Mouse (Mus musculus) layer of hippocampus, postnatal 36 days (tissue): ENCODE data around the gene Primpol. TPM values are rescaled to one million over a fixed set of nuclear protein-coding genes. Genes with fewer than 3 reads are reported as not detected.

Source experiments
- DNase-seq, 2 experiments: peaks; one replicate each; pipeline ENCODE4 v3.0.0; 2022
- total RNA-seq, 2 experiments: library from RNA; stranded (reverse); gene quantifications; 2 replicates each; pipeline ENCODE4 v1.2.3; 2021

The Primpol gene
- total RNA-seq, 2 experiments from 2014 or later: 4.2 to 4.8 TPM

DNA sequence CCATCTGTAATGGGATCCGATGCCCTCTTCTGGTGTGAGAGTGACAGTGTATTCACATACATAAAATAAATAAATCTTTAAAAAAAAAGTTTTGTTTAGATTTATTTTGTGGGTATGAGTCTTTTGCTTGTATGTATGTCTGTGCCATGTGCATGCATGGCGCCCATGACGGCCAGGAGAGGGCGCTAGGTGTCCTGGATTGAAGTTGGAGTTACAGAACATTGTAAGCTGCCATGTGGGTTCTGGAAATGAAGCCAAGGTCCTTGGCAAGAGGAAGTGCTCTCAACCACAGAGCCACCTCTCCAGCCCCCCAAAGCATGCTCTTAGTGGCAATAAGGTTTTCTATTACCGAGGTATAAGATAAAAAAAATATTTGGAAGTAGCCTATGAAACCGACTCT is 57.6 kb downstream of the Primpol start:
- no peak for DNase-seq

DNA sequence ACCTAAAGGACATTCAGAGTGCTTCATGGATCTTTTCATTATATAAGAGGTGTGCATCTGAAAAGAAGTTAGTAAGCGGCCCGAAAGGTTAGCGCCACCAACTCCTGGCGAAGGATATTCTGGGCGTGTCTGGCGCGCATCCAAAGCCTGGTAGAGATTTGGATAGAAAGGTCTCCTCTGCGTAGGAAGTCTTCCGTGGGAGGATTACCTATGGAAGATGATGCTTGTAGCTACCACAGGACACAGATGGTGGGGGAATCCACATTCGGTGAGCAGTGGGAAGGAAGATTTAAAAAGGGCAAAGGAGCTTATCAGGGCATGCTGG is 64.6 kb downstream of the Primpol start:
- no peak for DNase-seq

DNA sequence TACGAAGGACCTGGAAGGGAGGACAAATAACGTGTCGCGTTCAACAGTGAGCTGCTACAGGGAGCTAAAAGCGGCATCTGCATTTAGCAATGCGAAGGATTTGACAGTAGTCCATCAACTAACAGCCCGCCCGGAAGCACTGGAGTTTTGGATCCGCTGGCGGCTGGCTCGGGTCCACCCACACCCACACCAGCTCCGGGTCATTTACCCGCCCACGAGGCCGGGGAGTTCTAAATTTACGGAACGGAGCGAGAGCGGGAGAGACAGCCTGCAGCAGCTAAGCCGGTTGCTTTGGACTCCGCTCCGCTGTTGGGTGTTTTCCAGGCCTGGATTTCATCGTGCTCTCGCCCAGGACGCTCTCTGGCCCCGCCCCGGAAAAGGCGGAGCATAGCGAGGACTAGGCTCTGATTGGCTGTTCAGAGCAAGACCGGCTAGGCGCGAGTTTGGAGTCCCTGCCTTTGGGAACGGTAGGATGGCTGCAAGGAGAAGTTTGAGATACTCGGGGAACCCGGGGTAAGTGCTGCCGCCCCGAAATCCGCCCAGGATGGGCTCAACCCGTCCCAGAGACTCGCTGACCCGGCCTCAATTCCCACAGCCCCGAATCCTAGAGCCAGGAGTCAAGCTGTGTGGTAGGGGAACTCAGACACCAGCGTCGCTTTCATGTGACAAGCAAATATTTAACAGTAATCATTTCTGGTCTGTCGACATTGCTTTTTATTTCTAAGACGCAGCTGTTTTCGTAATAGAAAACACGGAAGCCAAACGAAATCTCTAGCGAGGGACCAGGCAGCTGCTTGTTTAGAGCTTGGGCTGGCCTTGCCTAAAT is 65.2 kb downstream of the Primpol start, which contains the start of gene Cenpu:
Gene Cenpu, plus strand, starts transcription at position 414 of the 826 bp plus-strand sequence.
- DNase-seq: peak; percentile 100

DNA sequence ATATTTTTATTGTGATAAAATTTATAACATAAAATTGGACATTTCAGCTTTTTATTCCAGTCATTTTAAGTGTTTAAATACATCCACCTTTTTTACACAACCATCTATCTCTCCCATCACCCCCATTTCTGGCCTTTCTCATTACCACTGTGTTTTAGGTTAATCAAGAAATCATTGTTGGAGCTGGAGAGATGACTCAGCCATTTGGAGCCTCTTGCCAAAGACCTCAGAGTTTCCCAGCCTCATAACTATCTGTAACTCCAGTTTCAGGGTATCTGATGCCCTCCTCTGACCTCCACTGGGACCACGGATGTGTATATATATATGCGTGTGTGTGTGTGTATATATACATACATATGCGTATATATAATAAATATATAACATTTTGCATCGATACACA is 66.0 kb downstream of the Primpol start:
- DNase-seq: no peak

DNA sequence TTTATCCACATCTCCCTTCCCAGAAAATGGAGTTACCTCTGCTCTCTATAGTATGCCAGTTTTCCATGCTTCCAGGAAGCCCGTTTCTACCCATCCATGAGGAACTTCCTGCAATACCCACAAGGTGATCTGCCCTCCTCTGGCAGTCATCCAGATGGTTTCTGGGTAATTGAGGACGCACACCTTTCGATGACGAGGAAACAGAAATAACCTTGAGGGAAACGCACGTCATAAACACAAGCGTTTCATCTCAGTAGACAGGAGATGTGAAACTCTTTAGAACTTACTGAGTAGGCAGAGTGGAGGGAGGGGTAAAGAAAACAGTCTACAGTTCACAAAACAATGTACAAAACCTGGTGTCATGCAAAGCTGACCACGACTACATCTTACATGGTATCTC is 67.0 kb downstream of the Primpol start:
- DNase-seq: no peak

- no peak for DNase-seq
Observed at GRCm38 (mm10) chr8:46547245-46547644, 69.8 kb downstream of the Primpol start.

DNA sequence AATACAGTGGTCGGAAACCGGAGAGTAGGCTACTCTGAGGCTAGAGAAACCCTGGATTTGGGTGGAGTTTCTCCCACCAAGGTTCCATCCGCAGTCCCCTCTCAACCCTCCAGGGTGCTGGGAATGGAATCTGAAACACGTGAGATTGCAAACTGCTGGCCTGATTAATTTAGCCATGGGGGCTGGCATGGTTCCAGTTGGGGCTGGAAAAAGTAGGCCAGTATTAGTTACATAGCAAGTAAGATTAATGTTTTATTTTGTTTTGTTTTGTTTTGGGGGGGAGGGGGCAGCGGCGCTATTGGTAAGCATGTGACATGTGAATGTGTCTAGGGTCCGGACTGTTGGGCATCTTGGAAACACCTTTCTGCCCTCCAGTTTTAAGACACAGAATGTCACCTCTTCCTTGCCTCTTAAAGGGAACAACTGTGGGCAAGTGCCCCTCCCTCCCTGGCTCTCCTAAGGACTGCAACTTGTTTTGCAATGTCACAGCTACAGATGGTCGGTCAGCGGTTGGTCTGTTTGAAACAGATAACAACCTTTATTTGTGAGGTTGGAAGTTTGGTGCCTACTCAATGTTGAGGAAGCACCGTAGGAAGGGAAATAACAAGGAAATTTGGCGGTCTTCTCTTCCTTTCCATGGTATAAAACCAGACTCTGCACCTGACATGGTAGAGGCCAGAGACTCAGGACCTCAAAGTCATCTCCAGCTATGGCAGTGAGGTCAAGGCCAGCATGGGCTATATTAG is 70.4 kb downstream of the Primpol start:
- no peak for DNase-seq

DNA sequence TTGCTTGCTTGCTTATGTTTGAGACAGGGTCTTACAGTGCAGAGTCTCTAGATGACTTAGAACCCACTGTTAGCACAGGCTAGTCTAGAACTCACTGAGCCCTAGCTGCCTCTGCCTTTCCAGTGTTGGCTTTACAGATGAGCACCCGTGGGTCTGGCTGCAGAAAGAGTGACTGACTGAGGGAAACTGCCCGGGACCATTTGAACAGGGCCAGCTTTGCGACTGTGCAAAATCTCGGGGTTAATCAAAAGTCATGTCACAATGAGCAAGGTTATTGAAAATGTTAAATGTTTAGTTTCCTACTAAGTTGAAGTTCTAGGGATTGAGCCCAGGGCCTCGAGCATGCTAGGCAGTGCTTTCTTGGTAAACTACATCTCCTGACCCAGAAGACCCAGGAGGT is 71.2 kb downstream of the Primpol start:
- no peak for DNase-seq

- no peak for DNase-seq
Observed at GRCm38 (mm10) chr8:46543662-46544061, 73.3 kb downstream of the Primpol start.

DNA sequence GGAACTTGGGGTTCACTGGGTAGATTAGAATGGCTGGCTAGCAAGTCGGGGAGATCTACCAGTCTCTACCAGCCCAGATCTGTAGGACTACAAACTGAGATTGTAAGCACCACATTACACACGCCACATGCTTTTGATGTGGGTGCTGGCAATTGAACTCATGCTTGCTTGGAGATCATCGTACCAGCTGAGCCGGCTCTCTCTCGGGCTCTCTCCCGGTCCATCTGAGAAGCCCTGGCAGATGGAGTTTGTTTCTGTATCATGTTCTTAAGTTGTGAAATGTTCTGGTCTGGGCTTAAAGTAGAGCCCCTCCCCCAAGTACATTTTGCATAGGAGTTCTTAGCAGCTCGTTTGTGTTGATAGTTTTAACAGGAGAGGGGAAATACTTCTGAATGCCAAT is 73.8 kb downstream of the Primpol start:
- DNase-seq: no peak

GRCm38 (mm10) chr8:46539701-46540100 is 77.3 kb downstream of the Primpol start:
- DNase-seq: no peak

- no peak for DNase-seq
Observed at GRCm38 (mm10) chr8:46533926-46534325, 83.1 kb downstream of the Primpol start.

GRCm38 (mm10) chr8:46530541-46530940 is 86.5 kb downstream of the Primpol start:
- DNase-seq: no peak

- DNase-seq: no peak
Observed at GRCm38 (mm10) chr8:46529508-46529907, 87.5 kb downstream of the Primpol start.

GRCm38 (mm10) chr8:46526821-46527220 is 90.2 kb downstream of the Primpol start:
- no peak for DNase-seq

GRCm38 (mm10) chr8:46526098-46526497 is 90.9 kb downstream of the Primpol start:
- DNase-seq: no peak

Other genes with a start within 250 kb of the Primpol start
- gene Acsl1, start 146.2 kb downstream of the Primpol start, total RNA-seq: 10 to 100 TPM; 39.8 to 44.9 TPM
- 1 to 10 TPM; 1.2 to 4.0 TPM for gene Cenpu, start 65.2 kb downstream of the Primpol start, total RNA-seq
- gene Casp3, start 79 bp upstream of the Primpol start, total RNA-seq: 10 to 100 TPM in 1 of 2 experiments, 1 to 10 TPM in 1; 9.8 to 12.7 TPM
- gene Irf2, start 122.5 kb upstream of the Primpol start, total RNA-seq: 10 to 100 TPM; 61.8 to 62.2 TPM